Mouse (Mus musculus): ENCODE results near the gene Olfr1176.

Olfr1176 gene

DNA sequence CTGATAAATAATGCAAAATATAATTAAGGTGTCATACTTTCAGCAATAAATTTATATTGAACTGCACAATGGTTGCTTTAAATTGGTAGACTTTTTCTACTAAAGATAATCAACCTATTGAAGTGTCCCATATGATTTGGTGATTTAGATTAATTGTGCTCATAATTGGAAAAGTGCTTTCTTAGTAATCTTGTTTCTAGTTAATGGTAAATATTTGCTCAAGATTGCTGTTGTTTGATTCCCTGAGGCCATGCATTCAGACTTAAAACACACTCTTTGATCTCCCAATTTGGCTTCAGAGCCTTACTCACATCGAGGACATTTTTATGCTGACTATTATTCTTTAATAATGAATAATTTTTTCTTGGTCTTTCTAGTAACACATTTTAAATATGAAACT lies at the start of gene Olfr1176:
Olfr1176 (plus strand) TSS at position 301 of the 400 bp plus-strand sequence.
- DNase-seq = no peak

DNA sequence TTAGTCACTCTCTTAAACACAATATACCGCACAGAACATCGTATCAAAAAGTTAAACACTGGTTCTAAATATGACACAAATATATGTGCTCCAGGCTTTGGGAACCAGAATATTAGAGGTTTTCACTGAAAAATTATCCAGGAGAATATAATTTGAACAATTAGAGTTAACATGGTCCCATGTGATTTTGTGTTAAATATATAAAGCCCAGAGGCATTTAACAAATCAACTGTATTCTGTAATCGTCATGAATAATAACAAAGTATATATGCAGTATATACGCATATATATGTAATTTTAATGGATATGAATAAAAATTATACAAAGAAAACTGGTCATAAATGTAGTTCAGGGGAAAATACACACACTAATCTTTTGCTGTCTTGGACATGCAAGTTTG lies 21.5 kb upstream of the Olfr1176 start, which contains the start of gene Olfr1174-ps:
Olfr1174-ps (minus strand) TSS at position 101 of the 400 bp plus-strand sequence.
- DNase-seq = no peak

GRCm38 (mm10) chr2:88327115-88327514 lies 9.4 kb upstream of the Olfr1176 start, which contains the start of gene Olfr1175-ps:
Gene Olfr1175-ps, minus strand, starts transcription at chr2:88327215.
- DNase-seq = no peak

- no peak for DNase-seq
Measured at GRCm38 (mm10) chr2:88346392-88346791, 9.9 kb downstream of the Olfr1176 start, which contains the start of gene Olfr1177-ps. Gene Olfr1177-ps, minus strand, starts transcription at chr2:88346492.

DNA sequence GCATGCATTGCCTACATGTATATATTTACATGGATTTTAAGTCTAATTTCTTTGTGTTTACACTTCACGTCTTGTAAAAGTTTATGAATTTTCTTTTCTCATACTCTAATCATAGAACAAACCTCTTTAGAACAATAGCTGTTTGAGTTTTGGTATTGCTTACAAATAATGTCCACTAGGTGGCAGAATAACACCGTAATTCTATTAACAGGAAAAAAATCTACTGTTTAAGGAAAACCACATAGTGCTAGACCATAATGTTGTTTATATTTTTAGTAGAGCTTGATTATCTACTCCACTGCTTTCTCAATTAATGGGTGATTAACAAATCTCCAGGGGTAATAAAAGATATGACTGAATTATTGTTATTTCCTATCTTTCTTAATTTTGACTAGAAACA lies 19.8 kb downstream of the Olfr1176 start:
- no peak for DNase-seq

GRCm38 (mm10) chr2:88386762-88387161 lies 50.2 kb downstream of the Olfr1176 start, which contains the start of gene Olfr1178:
Gene Olfr1178, plus strand, starts transcription at chr2:88387062.
- no peak for DNase-seq
